Mouse (Mus musculus): ENCODE results near the gene 5430403G16Rik. TPM values are rescaled to one million over a fixed set of nuclear protein-coding genes. Genes with fewer than 3 reads are reported as not detected.
"Not testable (repeated sequence)": the region's sequence is repeated elsewhere in the genome, so short reads cannot be mapped to it uniquely, and the experiment has no call there.

5430403G16Rik gene
- 1.3 and 1.5 TPM in 2 replicates for polyA plus RNA-seq (2015; fragmentation: Nextera tagmentation; extraction: Ambion mirVana)

DNA sequence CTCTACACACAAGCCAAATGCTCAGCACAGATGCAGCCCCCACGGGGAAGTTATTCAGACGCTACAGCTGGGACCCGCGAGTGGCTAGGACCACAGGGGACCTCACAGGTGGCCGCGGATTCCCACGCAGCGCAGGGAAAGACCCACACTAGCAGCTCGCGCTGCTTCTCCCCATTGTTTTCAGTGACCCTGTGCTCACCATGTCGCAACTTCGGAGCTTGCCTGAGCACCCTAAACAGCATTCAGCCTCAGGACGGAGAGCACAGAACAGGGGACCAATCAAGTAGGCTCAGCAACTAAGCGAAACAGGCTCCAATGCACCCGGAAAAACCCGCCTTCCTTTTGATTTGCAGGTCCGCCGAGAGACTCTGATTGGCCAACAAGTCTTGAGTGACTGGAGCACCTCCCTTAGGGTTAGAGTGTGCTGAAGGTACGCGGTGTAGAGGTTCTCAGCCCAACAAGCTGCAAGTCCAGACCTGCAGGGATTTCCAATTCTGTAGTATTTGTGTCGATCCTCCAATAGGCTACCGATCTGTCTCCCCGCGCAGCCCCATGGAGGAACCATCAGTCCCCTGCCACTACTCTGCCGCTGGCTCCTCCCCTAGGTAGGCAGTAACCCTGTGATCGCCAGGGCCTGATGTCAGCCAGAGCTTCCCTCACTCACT, at the start of gene 5430403G16Rik:
Gene 5430403G16Rik, minus strand, starts transcription at position 505 of the 665 bp plus-strand sequence.
- Histone ChIP-seq H3K4me3 (ENCODE audit: low read depth, low read length) (peak within 1 kb of the TSS; percentile 48), H3K4me2 (replicated peaks; ENCODE audit: low read depth, low read length) (peak within 1 kb of the TSS; percentile 63), H3K27ac (ENCODE audit: low read length) (peak within 1 kb of the TSS; percentile 71), H3K9ac (replicated peaks; ENCODE audit: low read depth) (peak within 1 kb of the TSS; percentile 52; the same call in 1 of the 2 replicates)
- WGBS, result under 1% methylated on average over 24 of the region's 26 CpGs
- not testable (repeated sequence) for H3K27me3 ChIP-seq (replicated peaks; ENCODE audit: insufficient read depth, low read length); H3K4me1 ChIP-seq (ENCODE audit: insufficient read depth, low read depth, low read length); H3K9me3 ChIP-seq (ENCODE audit: low read length); H3K36me3 ChIP-seq (ENCODE audit: insufficient read depth, low read length)
- ATAC-seq, result peak; percentile 97
- DNase-seq (ENCODE audit: low spot score), result peak; percentile 91

DNA sequence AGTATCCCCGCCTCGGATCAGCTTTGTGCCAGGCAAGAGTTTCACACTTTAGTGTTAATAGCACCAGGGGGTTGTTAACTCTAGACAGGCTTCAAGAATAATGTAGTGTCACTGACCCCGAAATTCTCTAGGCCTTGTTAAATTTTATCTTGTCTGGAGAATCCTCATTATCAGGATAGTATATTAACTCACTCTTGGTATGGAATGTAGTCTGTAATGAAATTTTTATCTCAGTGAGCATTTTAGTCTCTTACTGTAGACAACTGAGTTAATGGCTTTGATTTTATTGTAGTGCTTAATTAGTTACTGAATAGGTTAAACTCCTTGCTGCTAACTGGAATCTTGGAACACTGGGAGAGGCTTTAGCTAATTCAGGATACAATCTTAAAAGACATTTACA, 26.5 kb upstream of the 5430403G16Rik start:
- H3K36me3 ChIP-seq (ENCODE audit: insufficient read depth, low read length); H3K27ac ChIP-seq (ENCODE audit: low read length); H3K4me1 ChIP-seq (ENCODE audit: insufficient read depth, low read depth, low read length); DNase-seq (ENCODE audit: low spot score); H3K9me3 ChIP-seq (ENCODE audit: low read length); H3K4me3 ChIP-seq (ENCODE audit: low read depth, low read length); H3K9ac ChIP-seq (replicated peaks; ENCODE audit: low read depth); ATAC-seq; H3K4me2 ChIP-seq (replicated peaks; ENCODE audit: low read depth, low read length); H3K27me3 ChIP-seq (replicated peaks; ENCODE audit: insufficient read depth, low read length): not testable (repeated sequence)
- WGBS, result 54% methylated on average over 3 of the region's 3 CpGs

DNA sequence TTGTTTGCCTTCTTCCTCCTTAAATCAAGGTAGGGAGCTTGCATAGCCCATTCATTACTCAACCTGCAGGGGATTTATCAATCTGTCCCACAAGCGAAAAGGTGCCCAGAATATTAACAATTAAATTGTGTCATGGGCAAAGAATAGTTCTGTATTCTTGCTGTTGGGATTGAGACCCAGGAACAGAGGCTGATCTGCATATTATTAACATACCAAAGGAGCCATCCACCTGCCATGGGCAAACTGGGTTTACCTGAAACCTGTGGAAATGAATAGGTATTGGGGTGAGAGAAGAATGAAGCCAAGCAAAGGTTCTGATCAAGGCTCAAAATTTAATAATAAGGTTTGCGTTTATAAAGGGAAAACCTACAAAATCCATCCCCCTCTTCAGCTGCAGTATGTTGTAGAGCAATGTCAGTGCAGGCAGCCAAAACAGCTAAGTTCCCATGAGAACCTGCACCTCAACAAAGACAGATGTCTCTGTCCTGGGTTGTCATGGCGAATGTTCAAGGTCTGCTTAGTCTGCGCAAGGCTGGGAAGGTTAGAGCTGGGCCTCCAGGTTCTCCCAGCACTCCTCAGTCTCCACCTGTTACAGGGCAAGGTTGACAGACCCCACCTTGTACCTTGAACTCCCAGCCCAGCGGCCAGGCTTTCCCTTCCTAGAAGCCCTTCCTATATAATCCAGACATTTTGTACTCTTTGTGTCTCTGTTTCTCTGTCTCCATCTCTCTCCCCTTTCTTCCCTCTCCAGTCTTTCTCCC, 544 bp upstream of the 5430403G16Rik start:
- H3K27me3 ChIP-seq (replicated peaks; ENCODE audit: insufficient read depth, low read length); ATAC-seq; H3K9me3 ChIP-seq (ENCODE audit: low read length); DNase-seq (ENCODE audit: low spot score); H3K4me1 ChIP-seq (ENCODE audit: insufficient read depth, low read depth, low read length); H3K27ac ChIP-seq (ENCODE audit: low read length); H3K9ac ChIP-seq (replicated peaks; ENCODE audit: low read depth); H3K36me3 ChIP-seq (ENCODE audit: insufficient read depth, low read length): not testable (repeated sequence)
- peak overlapping the region; percentile 63 for H3K4me2 ChIP-seq (replicated peaks; ENCODE audit: low read depth, low read length)
- WGBS, result 63% methylated on average over 5 of the region's 5 CpGs
- peak overlapping the region; percentile 48 for H3K4me3 ChIP-seq (ENCODE audit: low read depth, low read length)

DNA sequence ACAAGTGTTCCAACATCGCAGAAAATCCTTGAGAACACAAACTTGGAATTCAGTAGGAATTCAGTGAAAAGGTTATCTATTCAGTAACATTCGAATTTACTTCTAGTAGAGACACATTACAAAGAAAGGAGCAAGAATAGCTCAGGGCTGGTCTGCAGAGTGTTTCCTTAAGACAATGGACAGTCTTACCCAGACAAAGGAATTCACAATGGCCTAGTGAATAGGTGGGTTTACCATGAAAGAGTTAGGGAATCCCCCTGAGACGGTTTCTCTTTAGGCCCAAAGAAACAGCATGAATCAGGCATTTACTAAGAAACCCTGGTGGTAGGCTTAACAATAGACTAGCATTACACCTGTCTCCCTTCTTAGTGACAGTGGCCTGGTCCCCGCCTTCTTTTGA, 7.9 kb downstream of the 5430403G16Rik start:
- no peak for DNase-seq (ENCODE audit: low spot score)
- Histone ChIP-seq H3K9ac (replicated peaks; ENCODE audit: low read depth) (no peak overlapping the region), H3K4me2 (replicated peaks; ENCODE audit: low read depth, low read length) (no peak overlapping the region), H3K4me1 (ENCODE audit: insufficient read depth, low read depth, low read length) (no peaks in the 10 kb centered on the region), H3K27me3 (replicated peaks; ENCODE audit: insufficient read depth, low read length) (no peaks in the 10 kb centered on the region), H3K9me3 (ENCODE audit: low read length) (no peaks in the 10 kb centered on the region; the same call in 1 of the 2 replicates), H3K4me3 (ENCODE audit: low read depth, low read length) (no peak overlapping the region), H3K27ac (ENCODE audit: low read length) (no peak overlapping the region), H3K36me3 (ENCODE audit: insufficient read depth, low read length) (no peaks in the 10 kb centered on the region)
- TF ChIP-seq CTCF (IDR thresholded peaks at IDR 0.05), result no peak
- no peak for TF ChIP-seq EP300 (IDR thresholded peaks at IDR 0.05)
- ATAC-seq, result no peak
- 69% methylated on average over 4 of the region's 4 CpGs for WGBS

Other genes starting within 250 kb of the 5430403G16Rik start
- 28.6 and 34.4 TPM in 2 replicates for gene Crlf2, start 132.0 kb downstream of the 5430403G16Rik start, polyA plus RNA-seq (2015; fragmentation: Nextera tagmentation; extraction: Ambion mirVana)
- 9.3 and 10.3 TPM in 2 replicates for gene 4930522L14Rik, start 60.8 kb upstream of the 5430403G16Rik start, polyA plus RNA-seq (2015; fragmentation: Nextera tagmentation; extraction: Ambion mirVana)
- gene Gm15446, start 232.4 kb upstream of the 5430403G16Rik start, polyA plus RNA-seq (2015; fragmentation: Nextera tagmentation; extraction: Ambion mirVana), result 0.24 and 0.64 TPM in 2 replicates

Measured in lung, postnatal 0 days (tissue).